Mouse (Mus musculus) lung, postnatal 25 days (tissue): ENCODE data around the gene Gm595.

Source experiments
- DNase-seq: peaks from one replicate; pipeline ENCODE4 v3.0.0; 2022; ENCODE audit warnings: low spot score

Gene Gm595

DNA sequence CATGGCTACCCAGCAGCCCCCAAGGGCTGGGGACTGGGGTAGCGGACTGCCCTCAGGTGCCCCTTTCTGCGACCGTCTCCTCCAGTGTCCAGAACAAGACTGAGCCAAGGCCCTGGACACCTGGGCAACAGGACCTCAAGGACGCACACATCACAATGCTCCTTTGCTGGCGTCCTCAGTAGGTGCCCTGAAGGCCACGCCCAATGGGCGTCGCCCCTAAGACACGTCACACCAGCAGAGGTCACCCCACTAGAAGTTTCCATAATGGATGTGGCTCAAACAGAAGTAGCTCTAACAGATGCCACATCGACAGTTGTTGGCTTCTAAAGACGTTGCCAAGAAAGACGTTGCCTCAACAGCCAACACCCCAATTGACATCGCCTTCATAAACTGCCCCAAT lies at the start of gene Gm595:
TSS of gene Gm595 (minus strand) at position 101 of the 400 bp plus-strand sequence.
- DNase-seq: no peak

- DNase-seq: no peak
Observed at GRCm38 (mm10) chrX:48908421-48908820, 30.9 kb upstream of the Gm595 start.

DNA sequence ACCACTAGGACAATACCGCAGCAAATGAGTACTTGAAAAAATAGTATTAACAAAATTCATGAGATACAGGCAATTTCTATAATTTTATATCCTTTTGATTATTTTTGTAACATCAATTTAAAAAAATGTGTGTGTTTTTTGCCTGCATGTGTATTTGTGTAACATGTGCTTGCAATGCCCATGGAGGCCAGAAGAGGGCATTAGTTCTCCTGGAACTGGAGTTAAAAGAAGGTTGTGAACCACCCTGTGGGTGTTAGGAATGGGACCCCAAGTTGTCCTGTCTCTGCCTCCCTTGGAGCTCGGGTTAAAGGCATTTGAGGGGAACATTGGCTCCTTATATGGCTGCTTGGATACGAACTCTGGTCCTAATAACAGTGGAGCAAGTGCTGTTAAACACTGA lies 26.2 kb upstream of the Gm595 start:
- no peak for DNase-seq

- DNase-seq: peak; percentile 10
Observed at GRCm38 (mm10) chrX:48899555-48899954, 22.0 kb upstream of the Gm595 start.

- no peak for DNase-seq
Observed at GRCm38 (mm10) chrX:48896803-48897202, 19.3 kb upstream of the Gm595 start.

GRCm38 (mm10) chrX:48893946-48894345 lies 16.4 kb upstream of the Gm595 start:
- no peak for DNase-seq

DNA sequence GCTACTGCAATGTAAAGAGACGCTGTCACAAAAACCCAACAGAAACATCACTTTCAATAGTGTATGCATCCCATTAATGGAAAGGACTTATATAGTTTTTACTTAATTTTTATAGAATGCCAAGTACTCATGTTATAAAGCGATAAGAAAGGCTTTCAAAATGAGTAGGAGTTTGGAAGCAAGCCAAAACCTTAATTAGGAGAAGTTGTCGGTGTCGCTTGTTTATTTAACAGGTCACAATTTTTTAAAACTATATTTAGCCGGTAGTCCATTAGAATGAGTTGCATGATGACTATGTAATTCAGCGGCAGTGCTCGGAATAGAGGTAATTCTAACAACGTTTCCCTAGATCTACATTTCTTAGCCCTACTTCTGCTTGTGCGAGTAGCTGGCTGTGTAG lies 12.7 kb upstream of the Gm595 start:
- no peak for DNase-seq

DNA sequence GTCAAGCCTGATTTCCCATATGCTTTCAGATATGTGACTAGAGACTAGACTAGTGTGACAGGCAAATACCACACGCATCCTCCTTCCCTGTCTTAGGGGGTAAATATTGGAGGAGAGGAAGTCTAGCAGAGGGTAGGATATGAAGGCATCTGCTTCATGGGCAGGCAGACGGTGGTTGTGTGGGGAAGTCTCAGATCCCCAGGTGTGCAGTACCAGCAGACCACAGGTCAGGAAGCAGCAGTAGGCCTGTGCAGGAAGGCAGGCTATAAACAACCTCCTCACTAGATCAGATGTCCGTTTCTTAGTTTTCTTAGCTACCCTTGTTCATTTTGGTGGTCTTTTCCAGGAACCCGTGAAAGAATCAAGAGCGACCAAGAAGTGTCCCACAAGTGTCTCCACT lies 7.1 kb upstream of the Gm595 start:
- DNase-seq: no peak
